Mouse (Mus musculus) lung, postnatal 36 days (tissue): ENCODE data around the gene Dnmt3c.
A peak's percentile ranks its signal among the peaks of the same experiment; 100 is the strongest.

Experiments
- DNase-seq: peaks from one replicate; pipeline ENCODE4 v3.0.0; 2022; ENCODE audit warnings: mixed read lengths

The Dnmt3c gene

DNA sequence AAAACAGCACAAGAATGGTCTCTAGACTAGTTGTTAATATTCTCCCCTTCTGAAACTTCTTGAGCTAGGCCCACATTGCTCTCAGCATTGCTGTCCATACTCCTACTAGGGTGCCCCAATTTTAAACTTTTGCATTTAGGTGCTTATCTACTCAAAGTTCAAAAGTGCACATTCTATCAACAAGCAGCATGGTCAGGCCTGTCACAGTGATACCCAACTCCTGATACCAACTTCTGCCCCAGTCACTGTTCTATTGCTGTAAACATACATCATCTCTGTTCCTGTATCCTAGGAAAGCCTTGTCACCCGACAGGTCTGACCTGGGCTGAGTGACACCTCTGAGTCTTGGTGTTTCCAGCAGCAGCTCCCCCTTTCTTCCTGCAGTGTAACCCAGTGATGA, 26.6 kb downstream of the Dnmt3c start:
- no peak for DNase-seq

GRCm38 (mm10) chr2:153724424-153724823, 28.0 kb downstream of the Dnmt3c start:
- no peak for DNase-seq

- no peak for DNase-seq
Measured at GRCm38 (mm10) chr2:153724871-153725270, 28.4 kb downstream of the Dnmt3c start.

DNA sequence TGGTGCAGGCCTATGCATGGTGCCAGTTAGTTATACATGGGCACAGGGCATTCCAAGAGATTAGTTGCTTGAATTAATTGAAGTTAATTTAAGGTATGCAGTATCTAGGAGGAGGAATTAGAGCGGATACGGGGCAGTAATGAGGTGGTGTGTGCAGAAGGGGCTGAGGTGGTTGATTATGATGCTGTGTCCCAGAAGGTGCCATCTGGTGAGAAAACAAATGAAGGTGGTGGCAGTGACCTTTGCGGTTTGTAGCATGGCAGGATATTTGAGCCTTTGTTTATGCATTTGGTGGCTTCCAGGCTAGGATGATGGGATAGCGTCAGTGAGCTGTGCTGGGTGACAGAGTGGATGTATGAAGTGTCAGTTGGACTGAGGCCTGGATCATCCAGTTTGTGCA, 28.8 kb downstream of the Dnmt3c start:
- DNase-seq, result no peak

DNA sequence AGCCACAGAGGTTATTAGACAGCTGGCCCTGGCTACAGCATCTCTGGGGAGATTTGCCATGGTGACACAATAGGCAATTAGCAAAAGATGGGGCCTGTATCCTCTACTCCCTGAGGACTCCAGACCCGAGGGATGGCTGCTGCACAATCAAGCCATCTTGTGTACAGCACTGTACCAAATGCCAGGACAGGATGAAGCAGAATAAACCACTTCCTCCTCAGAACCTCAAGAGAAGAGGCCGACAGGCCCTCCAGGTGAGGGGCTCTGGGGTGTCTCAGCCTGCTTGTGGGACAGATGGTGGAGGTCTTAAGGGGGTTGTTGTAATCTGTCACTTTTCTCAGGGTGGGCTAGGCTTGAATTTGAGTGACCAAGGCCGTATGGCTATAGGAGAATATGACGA, 37.6 kb downstream of the Dnmt3c start:
- DNase-seq, result no peak

DNA sequence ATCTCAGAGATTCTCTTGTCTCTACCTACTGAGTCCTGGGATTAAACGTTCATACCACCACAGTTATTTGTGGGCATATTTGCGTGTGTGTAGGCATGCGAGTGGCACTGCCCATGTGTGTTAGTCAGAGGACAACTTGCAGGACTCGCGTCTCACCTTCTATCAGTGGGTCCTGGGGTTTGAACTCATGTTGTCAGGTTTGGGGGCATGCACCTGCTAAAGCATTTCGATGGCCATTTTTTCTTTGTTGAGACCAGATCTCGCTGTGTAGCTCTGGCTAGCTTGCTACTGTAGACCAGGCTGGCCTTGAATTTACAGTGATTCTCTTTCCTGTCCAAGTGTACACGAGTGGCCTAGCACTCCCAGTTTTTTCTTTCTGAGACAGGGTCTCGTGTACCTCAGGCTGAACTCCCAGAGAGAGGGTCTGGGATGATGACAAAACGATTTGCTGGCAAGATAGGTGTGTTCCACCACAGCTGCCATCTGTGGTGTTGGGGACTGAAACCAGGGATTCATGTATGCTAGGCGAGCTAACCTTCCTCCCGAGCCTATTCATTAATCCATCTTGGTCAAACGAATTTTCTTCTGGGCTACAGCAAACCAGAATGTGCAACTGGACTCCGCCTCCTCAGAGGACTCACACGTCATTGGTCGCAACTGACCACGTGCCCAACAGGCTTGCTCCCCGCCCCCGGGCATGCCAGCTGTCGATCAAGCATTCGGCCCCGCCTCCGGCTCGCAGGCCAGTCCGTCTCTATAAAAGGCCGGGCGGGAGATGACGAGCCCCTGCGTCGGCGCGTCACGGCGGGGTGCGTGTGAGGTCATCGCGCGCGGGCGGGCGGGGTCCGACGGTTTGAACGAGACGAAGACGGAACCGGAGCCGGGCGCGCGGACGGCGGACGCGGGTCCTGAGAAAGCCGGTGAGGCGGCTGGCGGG, 44.3 kb downstream of the Dnmt3c start, which contains the start of gene Mapre1:
Mapre1 (plus strand) TSS at position 775 of the 937 bp plus-strand sequence.
- DNase-seq, result peak; percentile 100

DNA sequence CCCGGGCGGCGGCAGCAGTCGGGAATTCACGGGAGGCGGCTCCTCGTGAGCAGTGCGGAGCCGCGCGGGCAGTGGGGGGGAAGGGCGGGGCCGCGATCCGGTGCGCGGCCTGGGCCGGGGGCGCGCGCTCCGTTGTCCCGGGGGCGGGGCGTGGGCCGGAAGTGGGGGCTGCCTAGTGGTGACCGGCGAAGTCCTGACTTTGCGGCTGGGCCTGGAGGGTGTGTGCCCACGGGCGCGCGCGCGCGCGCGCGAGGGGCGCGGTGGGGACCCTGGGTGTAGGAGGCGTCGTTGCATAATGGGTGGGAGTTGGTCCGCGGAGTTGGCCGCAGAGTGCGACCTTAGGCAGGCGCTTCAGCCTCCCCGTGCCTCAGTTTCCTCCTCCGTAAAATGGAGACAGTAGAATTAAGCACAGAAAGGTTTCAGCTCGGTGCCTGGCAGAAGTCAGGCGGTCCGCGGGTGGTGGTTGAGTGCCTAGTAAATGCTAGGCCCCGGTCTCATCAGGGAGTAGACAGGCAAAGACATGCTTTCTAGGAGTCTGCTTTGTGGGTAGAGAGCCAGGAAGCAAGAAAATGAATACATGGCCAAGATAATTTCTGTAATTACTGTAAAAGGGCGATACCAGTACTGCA, 45.1 kb downstream of the Dnmt3c start:
- DNase-seq, result peak; percentile 81

GRCm38 (mm10) chr2:153747994-153748393, 51.5 kb downstream of the Dnmt3c start:
- no peak for DNase-seq

DNA sequence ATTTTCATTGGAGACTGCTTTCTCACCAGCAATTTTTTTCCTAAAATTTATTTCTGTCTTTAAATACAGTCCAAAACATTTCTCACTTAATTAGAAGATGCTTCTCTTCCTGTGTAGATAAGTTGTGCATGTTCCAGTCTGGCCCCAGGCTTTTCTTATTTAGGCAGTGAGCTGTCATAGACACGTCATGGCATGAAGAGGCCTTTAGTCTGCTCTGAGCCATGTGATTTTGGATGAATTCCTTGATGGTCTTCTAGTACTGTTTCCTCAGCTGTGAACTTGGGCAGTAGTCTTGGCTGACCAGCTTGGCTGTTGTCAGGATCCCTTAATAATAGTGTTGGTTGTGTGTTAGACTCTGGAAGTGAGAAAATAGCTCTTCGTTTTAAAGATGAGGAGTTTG, 53.9 kb downstream of the Dnmt3c start:
- peak; percentile 7 for DNase-seq

- no peak for DNase-seq
Measured at GRCm38 (mm10) chr2:153762121-153762520, 65.7 kb downstream of the Dnmt3c start.

DNA sequence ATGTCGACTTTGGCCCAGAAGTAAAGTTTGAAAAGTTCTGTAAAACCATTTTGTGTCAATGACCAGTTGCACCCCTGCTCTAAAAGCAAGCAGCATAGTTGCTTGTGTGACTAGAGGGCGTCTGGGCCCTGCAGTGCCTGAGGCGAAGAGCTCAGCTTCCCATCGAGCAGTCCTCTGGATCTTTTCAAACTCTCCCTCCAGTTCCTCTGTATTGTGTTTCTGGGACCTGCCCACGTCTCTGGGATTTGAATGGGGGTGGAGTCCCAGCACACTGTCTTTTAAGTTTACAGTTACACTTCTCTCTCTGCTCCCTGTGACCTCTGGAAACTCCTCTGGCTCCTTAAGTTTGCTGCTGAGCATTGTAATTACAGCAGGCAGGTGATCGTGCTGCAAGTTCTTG, 71.0 kb downstream of the Dnmt3c start:
- DNase-seq, result no peak

DNA sequence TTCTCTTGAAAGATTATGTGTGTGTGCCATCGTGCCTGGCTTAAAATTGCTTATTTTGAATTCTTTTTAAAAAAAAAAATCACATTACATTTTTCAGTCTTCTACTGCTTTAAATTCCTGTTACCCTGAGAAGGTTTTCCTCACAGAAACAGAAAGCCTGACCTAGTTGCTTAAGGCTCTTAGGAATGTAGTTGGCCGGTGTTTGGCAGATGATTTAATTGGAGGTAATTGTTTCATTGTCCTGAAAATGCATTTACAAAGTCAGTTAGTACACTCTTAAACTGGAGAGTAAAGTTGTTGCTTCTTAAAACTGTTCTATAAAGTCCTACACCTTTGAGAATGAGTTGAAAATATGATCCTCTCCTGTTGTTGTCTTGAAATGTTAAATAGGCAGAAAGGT, 72.4 kb downstream of the Dnmt3c start:
- no peak for DNase-seq

DNA sequence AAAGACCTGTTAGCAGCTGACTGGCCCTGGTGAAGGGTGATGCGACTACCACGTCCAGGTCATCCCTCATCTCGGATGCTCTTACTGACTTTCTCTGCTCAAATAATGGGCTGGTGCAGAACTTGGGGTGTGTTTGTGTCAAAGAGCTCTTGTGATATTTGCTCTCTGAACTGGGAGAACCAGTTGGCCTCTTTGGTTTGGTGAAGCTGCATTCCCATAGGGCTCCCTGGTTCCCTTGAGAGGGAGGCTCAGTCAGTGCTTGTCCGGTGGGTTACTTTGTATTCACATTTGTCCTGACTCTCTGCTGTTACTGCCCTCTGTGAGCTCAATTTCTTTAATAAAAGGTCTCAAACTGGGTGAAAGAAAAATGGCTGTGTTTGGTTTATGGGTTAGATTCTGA, 76.5 kb downstream of the Dnmt3c start:
- peak; percentile 49 for DNase-seq

GRCm38 (mm10) chr2:153775472-153775871, 79.0 kb downstream of the Dnmt3c start:
- no peak for DNase-seq

DNA sequence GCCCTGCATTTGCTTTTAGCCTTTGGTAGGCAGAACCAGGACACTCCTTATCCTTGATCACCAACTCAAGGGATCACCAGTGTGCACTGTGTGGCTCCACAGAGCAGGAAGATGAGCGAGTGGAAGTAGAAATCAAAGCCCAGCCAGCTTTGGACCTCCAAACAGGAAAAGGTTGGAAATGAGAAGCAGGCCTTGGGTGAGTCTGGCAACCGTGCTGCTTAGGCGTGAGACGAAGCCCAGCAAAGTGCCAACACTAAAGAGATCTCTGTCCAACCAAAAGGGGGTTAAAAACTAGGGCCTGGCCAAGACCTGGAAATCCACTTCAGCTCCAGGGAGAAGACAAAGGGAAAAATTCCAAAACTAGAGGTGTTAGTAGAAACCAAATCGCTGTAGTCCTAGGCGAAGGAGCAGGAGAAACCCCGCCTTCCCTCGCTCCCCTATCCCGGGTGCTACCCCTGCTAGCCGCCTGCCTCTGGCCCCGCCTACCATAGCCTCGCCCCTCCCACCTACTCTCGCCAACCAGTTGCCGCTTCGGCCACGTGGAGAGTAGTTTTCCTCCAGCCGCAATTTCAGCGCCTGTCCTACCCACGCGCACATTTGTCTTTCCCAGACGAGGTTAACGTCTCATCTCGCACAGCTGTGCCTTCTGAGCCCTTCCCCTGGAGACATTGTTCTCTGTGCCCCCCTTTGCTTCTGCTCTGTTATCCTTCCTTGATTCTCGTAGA, 82.3 kb downstream of the Dnmt3c start:
- peak; percentile 88 for DNase-seq
